Mouse (Mus musculus): Measurements from ENCODE around the gene Cfap43.

DNA sequence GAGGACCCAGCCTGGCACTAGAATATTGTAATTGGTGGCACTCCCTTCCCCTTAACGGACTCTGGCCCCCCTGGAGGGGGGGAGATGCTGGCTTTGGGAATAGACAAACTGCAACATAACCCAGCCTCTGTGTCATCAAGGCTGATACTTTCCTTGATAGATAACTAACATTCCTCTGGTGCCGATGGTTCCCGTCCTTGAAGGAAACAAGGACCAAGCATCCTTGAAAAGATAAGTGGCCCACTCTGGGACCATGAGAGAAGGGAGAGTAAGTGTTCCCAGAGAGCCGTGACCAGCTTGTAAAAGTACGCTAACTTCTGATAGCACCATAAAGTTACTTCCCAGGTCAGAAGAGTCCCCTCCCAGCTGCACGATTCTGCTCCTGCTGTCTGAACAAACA lies 196.6 kb downstream of the Cfap43 start:
- no peak for TF ChIP-seq CTCF (conservative IDR thresholded peaks at IDR 0.05; ENCODE audit: low read length)
- no peak for TF ChIP-seq NANOG (IDR thresholded peaks at IDR 0.05; ENCODE audit: borderline replicate concordance, low read length)

Data from E14TG2a.4 (cell line).